In genomic region chr13:8870160-8870509, GRCm38 (mm10) we compare ENCODE assay signal across 8 mouse cellular contexts. TPM values are rescaled to one million over a fixed set of nuclear protein-coding genes. Genes with fewer than 3 reads are reported as not detected.
DNase-seq lines count a peak whose midpoint lies in the region; ATAC-seq lines count a peak whose summit lies in the region.

No protein-coding gene starts in this region.

- no peak for DNase-seq in heart, postnatal 25 days (ENCODE audit: low spot score)
- DNase-seq in forebrain, embryonic 10.5 days (ENCODE audit: extremely low spot score, low spot score): no peak
- no peak for DNase-seq in liver, embryonic 13.5 days
- peak; percentile 16 for DNase-seq in yolk sac, embryonic 10.5 days (ENCODE audit: low spot score)
- DNase-seq in left cerebral cortex, adult 18-20 months (ENCODE audit: low spot score in 2 of 2): no peak
- DNase-seq in layer of hippocampus, postnatal 10 days (ENCODE audit: low spot score in 2 of 2): no peak

- peak overlapping the region; percentile 84 for H3K4me2 ChIP-seq in heart, embryonic 13.5 days
- peak overlapping the region; percentile 88 for H3K4me2 ChIP-seq in liver, embryonic 13.5 days

- no peaks in the 10 kb centered on the region for H3K27me3 ChIP-seq in heart, embryonic 13.5 days (replicated peaks)
- H3K27me3 ChIP-seq in forebrain, embryonic 10.5 days (ENCODE audit: poor library complexity, severe bottlenecking): no peaks in the 10 kb centered on the region
- no peaks in the 10 kb centered on the region for H3K27me3 ChIP-seq in liver, embryonic 13.5 days

- 5% methylated on average over 9 of the region's 9 CpGs for WGBS in heart, embryonic 13.5 days
- WGBS in forebrain, embryonic 10.5 days: 6% methylated on average over 9 of the region's 9 CpGs
- WGBS in liver, embryonic 13.5 days (ENCODE audit: insufficient replicate concordance): 2% methylated on average over 9 of the region's 9 CpGs

- peak overlapping the region; percentile 95 for H3K4me3 ChIP-seq in heart, embryonic 13.5 days
- peak overlapping the region; percentile 92 for H3K4me3 ChIP-seq in forebrain, embryonic 10.5 days
- peak overlapping the region; percentile 91 for H3K4me3 ChIP-seq in liver, embryonic 13.5 days (replicated peaks)

- no peak for ATAC-seq in heart, embryonic 13.5 days (ENCODE audit: extremely low read depth, insufficient number of reproducible peaks, low FRiP score, low TSS enrichment)
- ATAC-seq in CD4-positive, CD25-positive, alpha-beta regulatory T cell, adult 4 months: peak; percentile 66
- ATAC-seq in liver, embryonic 13.5 days (ENCODE audit: low read depth): no peak

- intact Hi-C loops in heart, postnatal 25 days (cut with DNase I): loop anchor here (2.0 kb wide), 1 partner anchor 23 kb away; no protein-coding TSS in a partner anchor

- H3K27ac ChIP-seq in heart, embryonic 13.5 days (replicated peaks): peak overlapping the region; percentile 99
- H3K27ac ChIP-seq in forebrain, embryonic 10.5 days: peak overlapping the region; percentile 95
- H3K27ac ChIP-seq in liver, embryonic 13.5 days: peak overlapping the region; percentile 97

- peaks cover 17% of the 10 kb centered on the region for H3K4me1 ChIP-seq in heart, embryonic 13.5 days
- H3K4me1 ChIP-seq in forebrain, embryonic 10.5 days: peaks cover 17% of the 10 kb centered on the region
- H3K4me1 ChIP-seq in liver, embryonic 13.5 days (replicated peaks): peaks cover 18% of the 10 kb centered on the region

- peaks cover 15% of the 10 kb centered on the region; the same call in 1 of the 2 replicates for H3K36me3 ChIP-seq in heart, embryonic 13.5 days
- peaks cover 16% of the 10 kb centered on the region for H3K36me3 ChIP-seq in forebrain, embryonic 10.5 days (replicated peaks)
- H3K36me3 ChIP-seq in liver, embryonic 13.5 days: peaks cover 11% of the 10 kb centered on the region

- H3K9me3 ChIP-seq in heart, embryonic 13.5 days: no peaks in the 10 kb centered on the region
- no peaks in the 10 kb centered on the region for H3K9me3 ChIP-seq in forebrain, embryonic 10.5 days
- no peaks in the 10 kb centered on the region for H3K9me3 ChIP-seq in liver, embryonic 13.5 days (replicated peaks)

- peak overlapping the region; percentile 93 for H3K9ac ChIP-seq in heart, embryonic 13.5 days
- H3K9ac ChIP-seq in liver, embryonic 13.5 days: peak overlapping the region; percentile 92

RNA-seq across cellular contexts. Expression of gene Wdr37, which starts 1.6 kb away (rescaled TPM):
- polyA plus RNA-seq in heart, embryonic 13.5 days (2015; fragmentation: Nextera tagmentation; extraction: Ambion mirVana): 15.4 and 15.6 TPM in 2 replicates
- 10 to 100 TPM; 28.9 to 35.2 TPM for total RNA-seq in heart, postnatal 25 days (2021)
- 10 to 100 TPM; 40.3 to 48.3 TPM for polyA plus RNA-seq in CD4-positive, CD25-positive, alpha-beta regulatory T cell, adult 4 months (2017; shearing (Covaris generic))
- polyA plus RNA-seq in forebrain, embryonic 10.5 days (2016; fragmentation: Nextera tagmentation; extraction: Ambion mirVana): 31.0 and 32.1 TPM in 2 replicates
- 7.8 and 9.9 TPM in 2 replicates for polyA plus RNA-seq in liver, embryonic 13.5 days (2015; fragmentation: Nextera tagmentation; extraction: Ambion mirVana)
- 100 to 1,000 TPM in 1 of 2 experiments, 10 to 100 TPM in 1; 96.8 to 100 TPM for total RNA-seq in left cerebral cortex, adult 18-20 months (2021)
- total RNA-seq in layer of hippocampus, postnatal 10 days (2021): 10 to 100 TPM; 85.6 to 86.1 TPM

RNA-seq across cellular contexts. Expression of gene Idi1, which starts 15.2 kb away (rescaled TPM):
- polyA plus RNA-seq in heart, embryonic 13.5 days (2015; fragmentation: Nextera tagmentation; extraction: Ambion mirVana): 44.6 and 48.7 TPM in 2 replicates
- total RNA-seq in heart, postnatal 25 days (2021): 1 to 10 TPM; 5.6 to 6.4 TPM
- 10 to 100 TPM; 35.2 to 40.3 TPM for polyA plus RNA-seq in CD4-positive, CD25-positive, alpha-beta regulatory T cell, adult 4 months (2017; shearing (Covaris generic))
- polyA plus RNA-seq in forebrain, embryonic 10.5 days (2016; fragmentation: Nextera tagmentation; extraction: Ambion mirVana): 175 and 182 TPM in 2 replicates
- polyA plus RNA-seq in liver, embryonic 13.5 days (2015; fragmentation: Nextera tagmentation; extraction: Ambion mirVana): 78.9 and 108 TPM in 2 replicates
- 10 to 100 TPM; 35.6 to 44.1 TPM for total RNA-seq in left cerebral cortex, adult 18-20 months (2021)
- 10 to 100 TPM; 60.3 to 64.6 TPM for total RNA-seq in layer of hippocampus, postnatal 10 days (2021)
